Mouse (Mus musculus) forebrain, embryonic 14.5 days (tissue): ENCODE data around the gene Jmjd7. TPM values are rescaled to one million over a fixed set of nuclear protein-coding genes. Genes with fewer than 3 reads are reported as not detected.

Source experiments
- ATAC-seq: fragments of 200-750 bp; cut with Nextera tagmentation; 2 replicates; pipeline ENCODE4 v1.8.0; 2017; ENCODE audit warnings: mild to moderate bottlenecking, moderate library complexity
- DNase-seq: peaks from one replicate; pipeline ENCODE4 v3.0.0-alpha.2; 2015; ENCODE audit warnings: low spot score
- H3K27ac ChIP-seq: fragments of 300-500 bp; sonication (generic); 2 replicates; pipeline ENCODE4 v1.5.1; 2014; ENCODE audit warnings: low read depth, mild to moderate bottlenecking, control low read depth, low read length, moderate library complexity
- H3K27me3 ChIP-seq: fragments of 300-500 bp; sonication (generic); replicated peaks from 2 replicates; pipeline ENCODE4 v1.6.1; 2014; ENCODE audit warnings: low read length, control low read depth, mixed read lengths; ENCODE audit not compliant: control insufficient read depth, insufficient read depth
- H3K36me3 ChIP-seq: fragments of 300-500 bp; sonication (generic); 2 replicates; pipeline ENCODE4 v1.6.1; 2014; ENCODE audit warnings: low read length, control low read depth; ENCODE audit not compliant: control insufficient read depth, insufficient read depth
- H3K4me1 ChIP-seq: fragments of 300-500 bp; sonication (generic); 2 replicates; pipeline ENCODE4 v1.6.1; 2014; ENCODE audit warnings: antibody characterized with exemption, low read length, control low read depth; ENCODE audit not compliant: control insufficient read depth, insufficient read depth
- H3K4me2 ChIP-seq: fragments of 300-500 bp; sonication (generic); 2 replicates; pipeline ENCODE4 v1.6.1; 2014; ENCODE audit warnings: mild to moderate bottlenecking, control low read depth, low read length
- H3K4me3 ChIP-seq: fragments of 300-500 bp; sonication (generic); 2 replicates; pipeline ENCODE4 v1.5.1; 2014; ENCODE audit warnings: low read depth, low read length, control low read depth
- H3K9ac ChIP-seq: fragments of 300-500 bp; sonication (generic); 2 replicates; pipeline ENCODE4 v1.6.1; 2014; ENCODE audit warnings: mild to moderate bottlenecking, low read length, control low read depth, moderate library complexity
- H3K9me3 ChIP-seq: fragments of 300-500 bp; sonication (generic); replicated peaks from 2 replicates; pipeline ENCODE4 v1.6.1; 2016; ENCODE audit warnings: low read length, control low read depth, mixed read lengths; ENCODE audit not compliant: control insufficient read depth
- WGBS: fragments of 180-500 bp; shearing (Covaris S2); extraction: QIAGEN DNeasy Blood & Tissue Kit; methylation state at CpG from one replicate; pipeline ENCODE4 v1.1.7; 2014; 5-methylcytosine and 5-hydroxymethylcytosine counted together
- polyA plus RNA-seq: library from polyadenylated mRNA; unstranded; fragments of >200 nt; fragmentation: Nextera tagmentation; extraction: Ambion mirVana; gene quantifications from 2 replicates; pipeline ENCODE4 v1.2.1, GENCODE M21; 2014

Gene Jmjd7
- polyA plus RNA-seq, 1 experiment from 2014 or later, result 23.3 TPM

- no peak overlapping the region for H3K4me3 ChIP-seq
- no peaks in the 10 kb centered on the region for H3K27me3 ChIP-seq
- H3K4me1 ChIP-seq, result no peaks in the 10 kb centered on the region
- H3K36me3 ChIP-seq, result no peaks in the 10 kb centered on the region
- H3K9ac ChIP-seq, result no peak overlapping the region
- WGBS, result 78% methylated on average over 9 of the region's 9 CpGs
- H3K27ac ChIP-seq, result no peak overlapping the region
- no peak for DNase-seq
- H3K9me3 ChIP-seq, result no peaks in the 10 kb centered on the region
- H3K4me2 ChIP-seq, result no peak overlapping the region
- ATAC-seq, result no peak
These were observed 33.4 kb downstream of the Jmjd7 start for GRCm38 (mm10) chr2:120060651-120061050.

GRCm38 (mm10) chr2:120062248-120062647, 35.0 kb downstream of the Jmjd7 start:
- Histone ChIP-seq H3K27me3 (no peaks in the 10 kb centered on the region), H3K36me3 (no peaks in the 10 kb centered on the region), H3K9ac (no peak overlapping the region), H3K4me1 (no peaks in the 10 kb centered on the region), H3K4me2 (no peak overlapping the region), H3K4me3 (no peak overlapping the region), H3K9me3 (no peaks in the 10 kb centered on the region), H3K27ac (no peak overlapping the region)
- 79% methylated on average over 8 of the region's 8 CpGs for WGBS
- ATAC-seq, result no peak
- no peak for DNase-seq

- WGBS, result 82% methylated on average over 6 of the region's 6 CpGs
- H3K36me3 ChIP-seq, result no peaks in the 10 kb centered on the region
- H3K9ac ChIP-seq, result no peak overlapping the region
- H3K4me2 ChIP-seq, result no peak overlapping the region
- no peak overlapping the region for H3K27ac ChIP-seq
- no peaks in the 10 kb centered on the region for H3K9me3 ChIP-seq
- ATAC-seq (no peak), DNase-seq (no peak)
- no peaks in the 10 kb centered on the region for H3K4me1 ChIP-seq
- H3K4me3 ChIP-seq, result no peak overlapping the region
- H3K27me3 ChIP-seq, result no peaks in the 10 kb centered on the region
These were observed 37.4 kb downstream of the Jmjd7 start for GRCm38 (mm10) chr2:120064639-120065038.

- no peak for ATAC-seq
- no peak overlapping the region for H3K4me2 ChIP-seq
- H3K9ac ChIP-seq, result no peak overlapping the region
- no peaks in the 10 kb centered on the region for H3K9me3 ChIP-seq
- no peak overlapping the region for H3K4me3 ChIP-seq
- H3K27me3 ChIP-seq, result no peaks in the 10 kb centered on the region
- WGBS, result 90% methylated on average over 10 of the region's 10 CpGs
- H3K36me3 ChIP-seq, result no peaks in the 10 kb centered on the region
- no peak overlapping the region for H3K27ac ChIP-seq
- DNase-seq, result no peak
- H3K4me1 ChIP-seq, result no peaks in the 10 kb centered on the region
These were observed 38.0 kb downstream of the Jmjd7 start for GRCm38 (mm10) chr2:120065243-120065642.

- Histone ChIP-seq H3K4me3 (no peak overlapping the region), H3K27ac (no peak overlapping the region), H3K27me3 (no peaks in the 10 kb centered on the region), H3K4me2 (no peak overlapping the region), H3K9me3 (no peaks in the 10 kb centered on the region), H3K4me1 (no peaks in the 10 kb centered on the region), H3K36me3 (no peaks in the 10 kb centered on the region), H3K9ac (no peak overlapping the region)
- ATAC-seq (no peak), DNase-seq (no peak)
- WGBS, result 82% methylated on average over 3 of the region's 3 CpGs
These were observed 38.9 kb downstream of the Jmjd7 start for GRCm38 (mm10) chr2:120066224-120066623.

- peak; percentile 23; the same call in 1 of the 2 replicates for ATAC-seq
These were observed 41.5 kb downstream of the Jmjd7 start for GRCm38 (mm10) chr2:120068555-120069465.

GRCm38 (mm10) chr2:120069466-120069990, 42.2 kb downstream of the Jmjd7 start:
- H3K36me3 ChIP-seq, result no peaks in the 10 kb centered on the region
- no peak overlapping the region for H3K4me2 ChIP-seq
- ATAC-seq, result no peak; the same call in 1 of the 2 replicates
- no peaks in the 10 kb centered on the region for H3K4me1 ChIP-seq
- 75% methylated on average over 8 of the region's 8 CpGs for WGBS
- no peak overlapping the region for H3K9ac ChIP-seq
- no peaks in the 10 kb centered on the region for H3K27me3 ChIP-seq
- no peaks in the 10 kb centered on the region for H3K9me3 ChIP-seq
- no peak overlapping the region for H3K27ac ChIP-seq
- peak; percentile 18 for DNase-seq
- H3K4me3 ChIP-seq, result no peak overlapping the region

More at GRCm38 (mm10) chr2:120068555-120069465, 41.5 kb downstream of the Jmjd7 start:
- Histone ChIP-seq H3K27me3 (no peaks in the 10 kb centered on the region), H3K9ac (no peak overlapping the region), H3K4me2 (no peak overlapping the region), H3K4me3 (no peak overlapping the region), H3K9me3 (no peaks in the 10 kb centered on the region), H3K4me1 (no peaks in the 10 kb centered on the region), H3K27ac (no peak overlapping the region), H3K36me3 (no peaks in the 10 kb centered on the region)
- WGBS, result 35% methylated on average over 16 of the region's 16 CpGs
- peak; percentile 42 for DNase-seq

- H3K4me2 ChIP-seq, result no peak overlapping the region
- no peaks in the 10 kb centered on the region for H3K9me3 ChIP-seq
- no peak overlapping the region for H3K9ac ChIP-seq
- no peak for DNase-seq
- peaks cover 17% of the 10 kb centered on the region for H3K27me3 ChIP-seq
- no peaks in the 10 kb centered on the region; the same call in 1 of the 2 replicates for H3K4me1 ChIP-seq
- WGBS, result 89% methylated on average over 4 of the region's 4 CpGs
- no peaks in the 10 kb centered on the region for H3K36me3 ChIP-seq
- no peak overlapping the region for H3K4me3 ChIP-seq
- no peak overlapping the region for H3K27ac ChIP-seq
- ATAC-seq, result no peak
These were observed 46.8 kb downstream of the Jmjd7 start for GRCm38 (mm10) chr2:120074096-120074495.
